Mouse (Mus musculus): ENCODE data around the gene Aox4.

DNA sequence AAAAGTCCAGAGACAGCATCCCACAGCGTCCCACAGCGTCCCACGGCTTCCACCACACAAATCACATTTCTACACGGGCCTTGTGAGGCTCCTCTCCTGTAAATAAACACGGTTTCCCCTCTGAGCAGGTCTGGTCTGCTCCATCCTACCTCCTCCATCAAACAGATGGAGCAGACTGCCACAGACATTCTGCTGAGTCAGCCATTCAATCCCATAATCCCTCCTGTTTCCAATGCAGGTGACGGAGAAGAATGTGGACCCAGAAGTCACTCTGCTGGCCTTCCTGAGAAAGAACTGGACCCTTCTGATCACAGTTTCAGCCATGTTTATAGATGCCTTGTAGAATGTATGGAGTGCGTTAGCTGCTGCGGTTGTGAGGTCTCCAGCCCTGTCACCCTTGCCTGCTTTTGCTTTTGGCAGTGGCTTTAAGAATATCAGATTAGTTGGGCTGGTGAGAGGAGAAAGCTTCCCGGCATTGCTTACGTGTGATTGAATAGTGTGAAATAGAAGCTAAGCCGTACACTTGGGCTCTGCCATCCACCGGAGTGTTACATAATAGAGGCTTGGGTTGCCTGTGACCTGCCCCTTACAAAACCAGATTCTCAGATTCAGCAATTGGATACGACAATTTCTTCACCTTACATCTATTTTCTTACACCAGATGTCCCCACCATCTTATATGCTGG lies 70.9 kb downstream of the Aox4 start:
- TF ChIP-seq POLR2A (IDR thresholded peaks at IDR 0.05; ENCODE audit: extremely low read depth, insufficient read depth, low read length): no peak
- TF ChIP-seq CTCF (IDR thresholded peaks at IDR 0.05; ENCODE audit: low read depth, low read length): no peak

Measured in liver, adult 2 months (tissue).